Comparison of ENCODE assay signal across 9 mouse cellular contexts in genomic region chr2:118695677-118696232, GRCm38 (mm10). TPM values are rescaled to one million over a fixed set of nuclear protein-coding genes. Genes with fewer than 3 reads are reported as not detected.
DNase-seq lines count a peak whose midpoint lies in the region; ATAC-seq and TF ChIP-seq lines count a peak whose summit lies in the region.
"Had no signal": no experiment of that assay in that cellular context is flagged by ENCODE, and none has a peak within 500 bp of the region (broad histone marks: within the 10 kb centered on the region; RNA-seq: fewer than 3 reads in every experiment).

No protein-coding gene starts in this region.

- WGBS in hindbrain, postnatal 0 days = 27% methylated on average over 11 of the region's 11 CpGs
- 27% methylated on average over 11 of the region's 11 CpGs for WGBS in lung, embryonic 14.5 days

- no peaks in the 10 kb centered on the region for H3K36me3 ChIP-seq in hindbrain, postnatal 0 days (ENCODE audit: insufficient read depth, low read length)
- no peaks in the 10 kb centered on the region for H3K36me3 ChIP-seq in lung, embryonic 14.5 days (ENCODE audit: insufficient read depth)

- no peak overlapping the region for H3K9ac ChIP-seq in hindbrain, postnatal 0 days (replicated peaks; ENCODE audit: low read length)
- H3K9ac ChIP-seq in lung, embryonic 14.5 days = no peak overlapping the region

- TF ChIP-seq CTCF in hindbrain, postnatal 0 days (IDR thresholded peaks at IDR 0.05; ENCODE audit: low read depth) = peak; percentile 86
- TF ChIP-seq CTCF in lung, embryonic 14.5 days (IDR thresholded peaks at IDR 0.05; ENCODE audit: low read depth) = peak; percentile 83

- no peak overlapping the region for H3K4me3 ChIP-seq in hindbrain, postnatal 0 days (ENCODE audit: low read length)
- H3K4me3 ChIP-seq in lung, embryonic 14.5 days (ENCODE audit: low read depth, low read length) = no peak overlapping the region

- H3K27me3 ChIP-seq in hindbrain, postnatal 0 days (ENCODE audit: insufficient read depth, low read length) = peaks cover 7% of the 10 kb centered on the region; the same call in 1 of the 2 replicates
- peaks cover 31% of the 10 kb centered on the region for H3K27me3 ChIP-seq in lung, embryonic 14.5 days (ENCODE audit: insufficient read depth, low read length)
- H3K27me3 ChIP-seq: Patski had no signal

- H3K27ac ChIP-seq in hindbrain, postnatal 0 days = no peak overlapping the region
- no peak overlapping the region for H3K27ac ChIP-seq in lung, embryonic 14.5 days (ENCODE audit: low read depth)

- H3K9me3 ChIP-seq in hindbrain, postnatal 0 days (ENCODE audit: low read length) = no peaks in the 10 kb centered on the region
- H3K9me3 ChIP-seq in lung, embryonic 14.5 days (ENCODE audit: low read depth, low read length) = no peaks in the 10 kb centered on the region

- peak; percentile 64 for DNase-seq in adrenal gland, adult 2 months
- no peak for DNase-seq in adrenal gland, postnatal 4 days (ENCODE audit: low spot score in 2 of 2)
- peak; percentile 72 to 75 for DNase-seq in right cerebral cortex, adult 2 months (ENCODE audit: low spot score in 2 of 2)
- DNase-seq in right cerebral cortex, postnatal 25 days = no peak
- peak; percentile 82 for DNase-seq in hindbrain, postnatal 0 days (ENCODE audit: low spot score)
- DNase-seq in lung, embryonic 14.5 days = peak; percentile 86
- peak; percentile 55 to 68 for DNase-seq in spleen, postnatal 10 days (ENCODE audit: low spot score in 2 of 2)

- peak; percentile 34 for ATAC-seq in common myeloid progenitor, adult 5-6 weeks (replicated peaks; ENCODE audit: low read depth, poor library complexity, severe bottlenecking)
- 0 out of 2 replicates have a peak, but pooled peaks have one; percentile 12 for ATAC-seq in hindbrain, postnatal 0 days
- ATAC-seq in lung, embryonic 14.5 days (ENCODE audit: insufficient read depth) = no peak
- ATAC-seq: Patski had no signal

- peaks cover 9% of the 10 kb centered on the region for H3K4me1 ChIP-seq in hindbrain, postnatal 0 days (ENCODE audit: insufficient read depth, low read length)
- H3K4me1 ChIP-seq in lung, embryonic 14.5 days (ENCODE audit: insufficient read depth) = peaks cover 6% of the 10 kb centered on the region; the same call in 1 of the 2 replicates

- no peak overlapping the region for H3K4me2 ChIP-seq in hindbrain, postnatal 0 days (ENCODE audit: low read depth, low read length)
- H3K4me2 ChIP-seq in lung, embryonic 14.5 days = no peak overlapping the region

RNA-seq across cellular contexts. Expression of gene Ankrd63, which starts 8.0 kb away (rescaled TPM):
- under 1 TPM; 0.14 to 0.35 TPM for total RNA-seq in adrenal gland, adult 2 months (2021)
- polyA plus RNA-seq in adrenal gland, adult 2 months (2012; rRNA removed) = 0.26 and 0.29 TPM in 2 replicates
- total RNA-seq in adrenal gland, postnatal 4 days (2021) = under 1 TPM; 0.20 to 0.59 TPM
- 0.09 and 0.19 TPM in 2 replicates for total RNA-seq in common myeloid progenitor, adult 5-6 weeks (2017)
- total RNA-seq in hindbrain, postnatal 0 days (2014; rRNA removed) = 0.18 TPM in 1 of 2 replicates, not detected in the other
- 0.08 TPM in 1 of 2 replicates, not detected in the other for polyA plus RNA-seq in hindbrain, postnatal 0 days (2015; fragmentation: Nextera tagmentation; extraction: Ambion mirVana)
- not detected in 2 replicates for polyA plus RNA-seq in lung, embryonic 14.5 days (2014; fragmentation: Nextera tagmentation; extraction: Ambion mirVana)

RNA-seq across cellular contexts. Expression of gene Plcb2, which starts 32.5 kb away (rescaled TPM):
- 1 to 10 TPM; 1.6 to 2.4 TPM for total RNA-seq in adrenal gland, adult 2 months (2021)
- polyA plus RNA-seq in adrenal gland, adult 2 months (2012; rRNA removed) = 0.97 and 1.4 TPM in 2 replicates
- 1 to 10 TPM; 2.2 to 2.7 TPM for total RNA-seq in adrenal gland, postnatal 4 days (2021)
- total RNA-seq in common myeloid progenitor, adult 5-6 weeks (2017) = 34.5 and 42.0 TPM in 2 replicates
- 1.7 and 4.5 TPM in 2 replicates for total RNA-seq in hindbrain, postnatal 0 days (2014; rRNA removed)
- 0.61 and 0.69 TPM in 2 replicates for polyA plus RNA-seq in hindbrain, postnatal 0 days (2015; fragmentation: Nextera tagmentation; extraction: Ambion mirVana)
- polyA plus RNA-seq in lung, embryonic 14.5 days (2014; fragmentation: Nextera tagmentation; extraction: Ambion mirVana) = 1.3 and 1.5 TPM in 2 replicates

RNA-seq across cellular contexts. Expression of gene Pak6, which starts 32.7 kb away (rescaled TPM):
- total RNA-seq in adrenal gland, adult 2 months (2021) = 10 to 100 TPM; 12.0 to 22.5 TPM
- 35.3 and 38.7 TPM in 2 replicates for polyA plus RNA-seq in adrenal gland, adult 2 months (2012; rRNA removed)
- 10 to 100 TPM; 13.8 to 16.3 TPM for total RNA-seq in adrenal gland, postnatal 4 days (2021)
- 1.1 and 1.7 TPM in 2 replicates for total RNA-seq in common myeloid progenitor, adult 5-6 weeks (2017)
- total RNA-seq in hindbrain, postnatal 0 days (2014; rRNA removed) = 74.6 and 79.0 TPM in 2 replicates
- 36.5 and 40.8 TPM in 2 replicates for polyA plus RNA-seq in hindbrain, postnatal 0 days (2015; fragmentation: Nextera tagmentation; extraction: Ambion mirVana)
- 0.93 and 0.95 TPM in 2 replicates for polyA plus RNA-seq in lung, embryonic 14.5 days (2014; fragmentation: Nextera tagmentation; extraction: Ambion mirVana)

RNA-seq across cellular contexts. Expression of gene Inafm2, which starts 49.8 kb away (rescaled TPM):
- 10 to 100 TPM; 30.0 to 45.0 TPM for total RNA-seq in adrenal gland, adult 2 months (2021)
- 22.1 and 31.3 TPM in 2 replicates for polyA plus RNA-seq in adrenal gland, adult 2 months (2012; rRNA removed)
- 10 to 100 TPM; 27.8 to 30.8 TPM for total RNA-seq in adrenal gland, postnatal 4 days (2021)
- total RNA-seq in common myeloid progenitor, adult 5-6 weeks (2017) = 19.8 and 20.5 TPM in 2 replicates
- total RNA-seq in hindbrain, postnatal 0 days (2014; rRNA removed) = 19.8 and 21.1 TPM in 2 replicates
- 18.9 TPM in 2 replicates for polyA plus RNA-seq in hindbrain, postnatal 0 days (2015; fragmentation: Nextera tagmentation; extraction: Ambion mirVana)
- polyA plus RNA-seq in lung, embryonic 14.5 days (2014; fragmentation: Nextera tagmentation; extraction: Ambion mirVana) = 24.3 and 25.0 TPM in 2 replicates

Comparison
In these comparisons a context has a peak if more than half of its experiments do, and no peak if none do; other contexts are left out.
1. DNase-seq: peak in adrenal gland, adult 2 months (single experiment), right cerebral cortex, adult 2 months (2 of 2), hindbrain, postnatal 0 days (single experiment), lung, embryonic 14.5 days (single experiment) and spleen, postnatal 10 days (2 of 2); none in adrenal gland, postnatal 4 days (0 of 2) and right cerebral cortex, postnatal 25 days (single experiment).